Mouse (Mus musculus): ENCODE data around the gene Arhgap24.

GRCm38 (mm10) chr5:102502333-102502732 is 21.1 kb downstream of the Arhgap24 start:
- TF ChIP-seq CTCF (IDR thresholded peaks at IDR 0.05; ENCODE audit: low read depth), result no peak
- peak; percentile 22; the same call in 1 of the 2 replicates for TF ChIP-seq EP300 (IDR thresholded peaks at IDR 0.05; ENCODE audit: low read depth)

All from liver, postnatal 0 days (tissue).